Mouse (Mus musculus): ENCODE data around the gene Mbd3l2. TPM values are rescaled to one million over a fixed set of nuclear protein-coding genes. Genes with fewer than 3 reads are reported as not detected.
A peak's percentile ranks its signal among the peaks of the same experiment; 100 is the strongest.
"Not testable (repeated sequence)": the region's sequence is repeated elsewhere in the genome, so short reads cannot be mapped to it uniquely, and the experiment has no call there.

The Mbd3l2 gene
- total RNA-seq (2022), result not detected

- no peak for DNase-seq (ENCODE audit: low spot score)
Measured at GRCm38 (mm10) chr9:18430354-18430753, at the start of gene Mbd3l2. Gene Mbd3l2, plus strand, starts transcription at chr9:18430654.

- DNase-seq (ENCODE audit: low spot score), result peak; percentile 27
Measured at GRCm38 (mm10) chr9:18385782-18386181, 44.7 kb upstream of the Mbd3l2 start.

GRCm38 (mm10) chr9:18399629-18400028 is 30.8 kb upstream of the Mbd3l2 start:
- no peak for DNase-seq (ENCODE audit: low spot score)

- not testable (repeated sequence) for DNase-seq (ENCODE audit: low spot score)
Measured at GRCm38 (mm10) chr9:18402895-18403294, 27.6 kb upstream of the Mbd3l2 start, which contains the start of gene Naalad2. Gene Naalad2, minus strand, starts transcription at chr9:18402995.

GRCm38 (mm10) chr9:18404118-18404517 is 26.3 kb upstream of the Mbd3l2 start, which contains the start of gene Ubtfl1:
Gene Ubtfl1, plus strand, starts transcription at chr9:18404418.
- DNase-seq (ENCODE audit: low spot score), result no peak

- DNase-seq (ENCODE audit: low spot score), result not testable (repeated sequence)
Measured at GRCm38 (mm10) chr9:18412371-18412770, 18.1 kb upstream of the Mbd3l2 start.

- DNase-seq (ENCODE audit: low spot score), result no peak
Measured at GRCm38 (mm10) chr9:18431687-18432086, 1.2 kb downstream of the Mbd3l2 start.

- DNase-seq (ENCODE audit: low spot score), result no peak
Measured at GRCm38 (mm10) chr9:18456520-18456919, 26.1 kb downstream of the Mbd3l2 start.

- DNase-seq (ENCODE audit: low spot score), result no peak
Measured at GRCm38 (mm10) chr9:18467350-18467749, 36.9 kb downstream of the Mbd3l2 start.

- DNase-seq (ENCODE audit: low spot score), result no peak
Measured at GRCm38 (mm10) chr9:18468005-18468404, 37.6 kb downstream of the Mbd3l2 start.

- DNase-seq (ENCODE audit: low spot score), result peak; percentile 67
Measured at GRCm38 (mm10) chr9:18473324-18474128, 43.1 kb downstream of the Mbd3l2 start.

- DNase-seq (ENCODE audit: low spot score), result no peak
Measured at GRCm38 (mm10) chr9:18478168-18478567, 47.7 kb downstream of the Mbd3l2 start, which contains the start of the genes Zfp558 and Mbd3l1. Gene Zfp558, minus strand, starts transcription at chr9:18478268. Gene Mbd3l1, plus strand, starts transcription at chr9:18478359.

Small RNA genes lying within 50 kb of the gene (microRNA-seq; reads per million reads assigned to microRNA genes)
- gene Gm22854, result not detected

Other genes with a start within 250 kb of the Mbd3l2 start
- gene Chordc1, start 138.5 kb upstream of the Mbd3l2 start, total RNA-seq (2022), result 10 to 100 TPM; 48.6 to 59.7 (median 55.7) TPM
- gene Naalad2, start 27.7 kb upstream of the Mbd3l2 start, total RNA-seq (2022), result 1 to 10 TPM; 5.5 to 7.9 (median 6.3) TPM
- gene Ubtfl1, start 26.2 kb upstream of the Mbd3l2 start, total RNA-seq (2022), result not detected
- gene Zfp558, start 47.6 kb downstream of the Mbd3l2 start, total RNA-seq (2022), result 1 to 10 TPM in 3 of 4 experiments, under 1 TPM in 1; 0.97 to 2.3 (median 1.5) TPM
- gene Mbd3l1, start 47.7 kb downstream of the Mbd3l2 start, total RNA-seq (2022), result not detected
- 10 to 100 TPM in 1 of 4 experiments, 1 to 10 TPM in 3; 6.3 to 11.5 (median 9.4) TPM for gene Muc16, start 243.9 kb downstream of the Mbd3l2 start, total RNA-seq (2022)

Data from heart, adult 8-10 months (tissue).